Mouse (Mus musculus): ENCODE measurements around the gene Nup37.

Gene Nup37

DNA sequence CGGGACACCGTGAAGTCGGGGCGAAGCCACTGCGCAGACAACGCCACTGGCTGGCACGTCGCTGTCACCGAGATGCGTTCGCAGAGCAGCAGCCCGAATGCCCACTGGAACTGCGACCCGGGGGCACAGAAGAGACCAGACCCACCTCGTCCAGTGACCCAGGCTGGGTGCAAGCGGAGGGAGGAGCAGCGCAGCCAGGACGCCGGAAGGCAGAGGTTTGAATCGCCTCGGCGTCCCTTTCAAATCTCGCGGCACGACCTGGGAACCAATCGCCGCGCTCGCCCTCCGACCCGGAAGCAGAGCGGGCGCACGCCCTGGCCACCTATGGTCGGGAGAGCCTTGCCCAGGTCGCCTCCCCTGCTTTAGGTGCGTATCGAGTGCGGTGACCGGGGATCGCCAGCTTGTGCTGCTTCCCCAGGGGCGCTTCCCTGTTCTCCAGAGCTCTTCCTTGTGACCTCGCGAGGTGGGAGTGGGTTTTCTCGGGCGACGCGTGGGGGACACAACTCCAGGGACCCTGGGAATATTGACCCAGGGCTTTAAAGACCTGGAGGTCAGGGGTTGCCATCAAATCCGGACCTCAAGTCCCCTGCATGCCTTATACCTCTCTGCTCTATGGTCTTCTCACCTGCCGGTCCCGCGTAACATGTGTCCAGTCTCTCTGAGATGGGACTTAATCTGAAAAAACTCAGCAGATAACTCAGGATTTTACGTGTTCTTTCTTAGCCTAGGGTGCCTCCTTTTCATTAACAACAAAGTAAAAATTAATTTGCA, at the start of gene Nup37, which contains the start of gene Parpbp:
Gene Nup37, plus strand, starts transcription at position 286 of the 771 bp plus-strand sequence.
Gene Parpbp, minus strand, starts transcription at position 235 of the 771 bp plus-strand sequence.
- DNase-seq (ENCODE audit: low spot score) = peak; percentile 80

DNA sequence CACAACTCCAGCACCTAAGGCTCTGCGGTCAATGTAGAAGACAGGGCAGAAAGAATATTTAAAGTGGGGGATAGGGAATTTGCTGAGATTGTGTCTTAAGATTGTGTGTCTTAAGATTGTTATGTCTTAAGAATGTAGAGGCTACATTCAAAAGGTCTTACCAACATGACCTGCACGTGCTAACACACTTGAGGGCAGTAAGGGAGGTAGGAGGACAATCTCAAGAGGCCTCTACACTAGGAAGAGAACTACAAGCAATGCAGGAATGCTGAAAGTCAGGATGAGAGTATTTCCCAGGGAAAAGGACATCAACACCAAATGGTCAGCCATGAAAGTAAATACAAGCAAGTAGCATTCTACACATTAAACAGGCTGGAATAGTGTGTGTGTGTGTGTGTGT, 40.6 kb upstream of the Nup37 start:
- no peak for DNase-seq (ENCODE audit: low spot score)

DNA sequence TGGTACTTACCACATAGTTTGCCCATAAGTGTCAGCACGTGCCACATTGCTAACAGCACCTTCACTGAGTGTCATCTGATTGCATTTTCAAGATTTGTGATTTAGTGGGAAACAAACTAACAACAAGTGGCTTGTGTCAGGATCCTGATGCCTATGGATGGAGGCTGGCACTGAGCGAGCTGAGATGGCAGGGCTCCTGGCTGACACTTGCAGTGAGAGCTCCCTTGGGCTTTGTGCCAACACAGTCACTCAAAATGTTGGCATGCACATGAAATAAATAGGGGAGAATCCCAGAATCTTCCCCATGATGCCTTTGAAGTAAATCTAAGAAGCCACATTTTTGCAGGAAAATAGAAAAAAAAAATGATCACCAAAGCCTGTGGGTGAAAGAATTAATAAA, 33.5 kb upstream of the Nup37 start:
- no peak for DNase-seq (ENCODE audit: low spot score)

DNA sequence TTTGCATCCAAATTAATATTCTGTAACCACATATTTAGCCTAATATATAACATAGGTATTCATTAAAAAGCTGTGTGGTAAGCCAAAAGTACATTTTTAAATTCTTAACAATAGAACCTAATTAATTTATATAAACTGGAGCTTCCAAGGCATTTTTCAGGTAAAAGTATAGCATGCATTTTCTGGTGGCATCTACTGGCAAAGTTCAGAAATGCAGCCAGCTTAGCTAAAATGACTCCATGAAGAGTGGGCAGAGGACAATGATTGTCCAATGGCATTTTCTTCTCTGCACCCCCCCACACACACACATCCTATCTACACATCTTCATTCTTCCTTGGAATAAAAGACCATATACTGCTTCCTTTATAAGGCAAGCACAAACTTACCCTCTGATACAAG, 27.1 kb upstream of the Nup37 start:
- DNase-seq (ENCODE audit: low spot score) = no peak

DNA sequence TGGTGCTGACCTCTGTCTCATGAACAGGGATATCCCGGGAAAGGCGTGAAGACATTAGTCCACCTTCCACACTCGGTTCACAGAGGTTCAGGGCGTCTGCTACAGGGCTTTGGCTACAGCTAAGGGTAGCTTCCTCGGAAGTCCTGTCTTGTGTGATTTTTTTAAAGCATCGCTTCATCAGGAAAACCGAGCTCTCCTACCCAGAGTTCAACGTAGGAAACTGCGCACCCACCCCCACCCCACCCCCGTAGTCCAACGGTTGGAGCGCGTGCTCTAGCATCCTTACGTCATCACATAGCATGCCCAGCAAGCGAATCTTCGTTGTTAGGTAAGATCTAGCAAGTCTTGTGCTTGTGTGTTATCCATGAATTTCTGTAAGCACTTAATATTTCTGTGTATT, 11.2 kb upstream of the Nup37 start:
- no peak for DNase-seq (ENCODE audit: low spot score)

DNA sequence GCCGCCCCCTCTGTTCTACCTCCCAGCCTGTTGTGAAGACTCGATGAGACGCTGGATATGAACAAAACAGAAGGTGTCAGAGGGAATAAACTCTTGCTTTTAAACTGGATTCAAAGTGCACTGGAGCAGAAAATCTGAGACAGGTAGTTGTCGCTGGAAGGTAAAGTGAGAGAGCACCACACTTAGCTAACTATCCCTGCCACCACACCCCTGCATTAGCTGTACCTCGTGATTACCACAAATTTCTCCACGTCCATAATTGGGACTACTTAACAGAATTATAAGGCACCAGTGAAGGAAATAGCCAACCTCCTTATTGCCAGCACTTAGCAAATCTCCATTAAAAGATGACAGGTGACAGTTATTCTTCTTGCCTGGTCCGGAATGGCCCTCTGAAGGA, 605 bp upstream of the Nup37 start:
- no peak for DNase-seq (ENCODE audit: low spot score)

DNA sequence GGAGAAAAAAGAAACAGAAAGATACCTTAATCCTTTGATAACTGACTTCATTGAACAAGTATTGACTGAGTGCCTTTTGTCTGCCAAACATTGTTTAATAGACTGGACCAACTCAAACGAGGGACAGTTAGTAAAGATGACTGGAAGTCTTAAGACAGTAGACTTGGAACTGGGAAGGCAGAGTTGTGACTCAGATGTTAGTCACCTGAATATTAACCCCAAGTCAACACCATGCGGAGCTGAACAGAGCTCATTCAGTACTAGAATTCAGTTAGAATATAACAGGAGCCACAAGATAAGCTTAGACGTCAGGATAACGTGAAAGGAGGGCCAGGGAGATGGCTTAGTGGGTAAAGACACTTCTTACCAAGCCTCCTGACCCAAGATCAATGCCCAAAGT, 3.6 kb downstream of the Nup37 start:
- no peak for DNase-seq (ENCODE audit: low spot score)

DNA sequence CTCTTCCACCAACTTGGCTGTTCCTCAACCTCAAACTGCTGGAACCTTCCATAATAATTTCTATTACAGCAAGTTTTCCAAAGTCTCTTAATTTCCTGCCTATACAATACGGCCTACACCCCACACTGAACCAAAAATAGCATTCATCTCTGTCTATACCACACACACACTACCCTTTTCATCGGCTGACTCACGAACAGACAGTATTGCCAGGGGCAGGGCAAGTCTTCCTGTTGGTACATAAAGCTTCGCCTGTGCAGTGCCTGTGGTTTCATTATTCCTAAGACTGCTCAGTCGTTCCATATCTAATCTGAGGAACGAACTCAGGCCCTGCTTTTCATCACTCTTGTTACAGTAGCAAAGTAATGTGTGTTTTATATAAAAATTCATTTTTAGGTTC, 4.9 kb downstream of the Nup37 start:
- DNase-seq (ENCODE audit: low spot score) = no peak

DNA sequence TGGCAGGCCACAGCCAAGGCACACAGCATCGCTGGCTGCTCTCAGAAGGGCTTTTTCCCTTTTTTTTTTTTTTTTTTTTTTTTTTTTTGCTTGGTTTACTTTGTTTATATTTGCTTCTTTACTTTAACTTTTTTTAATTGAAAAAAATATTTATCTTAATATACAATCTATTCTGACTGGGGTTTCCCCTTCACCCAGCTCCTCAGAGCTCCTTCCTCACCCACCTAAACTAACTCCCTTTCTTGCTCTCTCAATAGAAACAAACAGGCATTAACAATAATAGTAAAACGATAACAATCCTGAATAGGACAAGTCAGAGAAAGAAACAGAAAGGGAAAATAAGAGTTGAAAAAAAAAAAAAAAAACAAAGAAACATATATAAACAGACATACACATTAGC, 15.3 kb downstream of the Nup37 start:
- DNase-seq (ENCODE audit: low spot score) = no peak

DNA sequence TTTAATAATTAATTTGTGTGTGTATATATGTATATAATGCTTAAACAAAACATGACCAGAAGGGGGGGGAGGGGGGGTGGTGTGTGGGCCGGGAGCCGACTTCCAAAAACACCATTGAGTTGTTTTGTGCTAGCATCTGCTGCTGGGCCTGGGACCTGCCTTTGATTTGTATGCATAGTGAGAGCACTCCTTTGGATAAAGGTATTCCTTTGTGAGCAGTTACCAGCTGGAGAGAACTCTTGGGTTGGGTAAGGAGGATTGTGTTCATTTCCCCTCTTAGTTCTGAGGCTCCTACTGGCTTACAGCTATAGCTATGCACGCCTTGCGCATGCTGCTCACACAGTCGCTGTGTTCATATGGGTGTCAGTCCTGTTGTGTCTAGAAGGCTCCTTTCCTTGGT, 15.9 kb downstream of the Nup37 start:
- no peak for DNase-seq (ENCODE audit: low spot score)

DNA sequence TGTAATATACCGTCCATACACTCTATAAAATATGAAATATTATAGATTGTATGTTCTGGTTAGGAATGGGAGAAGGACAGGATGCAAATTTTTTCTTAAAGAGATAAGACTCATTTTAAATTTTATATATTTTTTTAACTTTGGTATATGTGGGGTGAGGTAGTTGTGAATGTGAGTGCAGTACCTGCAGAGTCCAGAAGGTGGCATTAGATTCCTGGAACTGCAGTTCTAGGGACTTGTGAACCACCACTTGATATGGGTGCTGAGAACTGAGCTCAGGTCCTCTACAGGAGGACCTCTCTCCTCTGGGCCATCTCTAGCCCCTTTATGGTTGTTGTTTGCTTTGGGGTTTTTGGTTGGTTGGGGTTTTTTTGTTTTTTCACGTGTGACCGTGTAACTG, 19.4 kb downstream of the Nup37 start:
- no peak for DNase-seq (ENCODE audit: low spot score)

DNA sequence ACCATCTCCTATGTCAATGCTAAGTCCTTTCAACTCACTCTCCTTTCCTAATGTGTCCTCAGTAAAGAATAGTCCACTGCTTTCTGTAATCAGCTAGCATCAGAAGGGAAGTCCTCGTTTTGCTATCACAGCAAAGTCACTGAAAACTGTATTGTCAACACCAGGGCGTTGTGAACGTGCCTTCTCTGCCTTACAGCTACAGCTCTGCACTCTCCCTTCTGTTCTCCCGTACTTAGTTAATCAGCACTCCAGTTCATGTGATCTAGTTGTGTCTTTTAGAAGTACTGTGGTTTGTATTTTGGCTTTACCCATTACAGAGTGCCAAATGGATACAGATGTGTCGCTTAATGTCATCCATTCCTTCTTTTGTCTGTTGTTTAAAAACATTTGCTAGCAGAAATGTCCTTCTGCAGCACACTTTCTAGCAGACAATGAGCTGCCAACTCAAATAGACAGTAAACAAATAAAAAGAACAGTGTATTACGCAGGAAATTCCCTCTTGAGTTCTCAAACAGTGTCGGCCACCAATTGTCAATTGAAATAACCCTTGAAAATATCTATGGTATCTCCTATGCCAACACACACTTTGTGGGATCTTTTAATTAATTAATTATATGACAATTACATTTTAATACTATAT, 20.8 kb downstream of the Nup37 start:
- no peak for DNase-seq (ENCODE audit: low spot score)

DNA sequence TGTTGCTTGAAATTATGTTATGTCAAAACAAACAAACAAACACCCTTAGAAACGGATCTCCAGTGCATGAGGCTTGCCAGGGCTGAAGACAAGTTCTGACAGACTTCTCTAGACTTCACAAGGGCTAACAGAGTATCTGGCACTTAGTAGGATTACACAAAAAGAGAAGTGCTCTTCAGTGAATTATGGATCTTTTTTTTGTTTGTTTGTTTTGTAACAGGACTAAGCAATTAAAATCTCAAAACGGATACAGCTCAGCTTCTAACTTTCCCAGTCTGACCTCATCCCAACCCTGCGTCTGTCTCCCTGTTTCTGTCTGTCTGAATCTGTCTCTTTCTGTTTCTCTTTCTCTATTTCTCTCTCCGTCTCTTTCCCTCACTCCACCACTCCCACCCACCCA, 53.7 kb downstream of the Nup37 start:
- DNase-seq (ENCODE audit: low spot score) = no peak

DNA sequence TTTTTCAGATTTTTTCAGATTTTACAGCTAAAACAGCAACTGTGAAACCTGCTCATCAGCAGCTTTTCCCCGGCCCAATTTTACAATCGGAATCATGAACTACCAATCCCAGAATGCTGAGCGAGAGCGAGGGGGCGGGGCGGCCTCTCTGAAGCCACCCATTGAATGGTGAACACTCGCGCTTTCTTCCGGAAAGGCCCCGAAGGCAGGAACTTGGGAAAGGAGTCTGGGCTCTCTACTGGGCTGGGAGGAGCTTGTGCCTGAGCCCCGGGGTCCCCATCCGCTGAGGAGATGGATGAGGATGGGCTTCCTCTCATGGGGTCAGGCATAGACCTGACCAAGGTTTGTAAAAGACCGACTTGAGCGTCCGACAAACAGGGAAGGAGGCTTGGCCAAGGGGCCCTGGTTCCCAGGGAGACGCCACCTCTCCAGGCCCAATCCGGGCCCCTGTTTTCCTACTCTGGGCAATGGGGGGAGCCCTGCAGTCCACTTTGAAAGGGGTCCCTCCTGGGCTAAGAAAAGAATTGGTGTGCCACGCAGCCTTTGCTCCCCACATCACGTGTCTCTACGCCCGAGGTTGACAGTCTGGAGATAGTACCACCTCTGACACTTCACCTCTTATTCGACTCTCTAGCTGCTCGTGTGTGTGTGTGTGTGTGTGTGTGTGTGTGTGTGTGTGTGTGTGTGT, 54.3 kb downstream of the Nup37 start, which contains the start of gene Washc3:
Gene Washc3, plus strand, starts transcription at position 143 of the 688 bp plus-strand sequence.
- peak; percentile 81 for DNase-seq (ENCODE audit: low spot score)

DNA sequence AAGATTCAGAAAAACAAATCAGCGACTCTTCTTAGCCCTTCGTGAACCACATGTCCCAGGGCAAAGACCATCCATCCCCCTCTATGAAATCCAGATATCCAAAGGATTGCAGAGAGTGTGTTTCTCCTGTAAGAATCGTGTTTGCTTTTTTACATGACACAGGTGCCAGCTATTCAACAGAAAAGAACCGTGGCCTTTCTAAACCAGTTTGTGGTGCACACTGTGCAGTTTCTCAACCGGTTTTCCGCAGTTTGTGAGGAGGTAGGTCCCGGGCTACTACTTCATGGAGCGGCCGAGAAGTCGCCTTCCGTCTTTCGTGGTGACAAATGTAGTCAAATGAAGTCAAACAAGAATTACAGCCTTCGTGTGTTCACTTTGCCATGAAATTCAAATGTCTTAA, 54.9 kb downstream of the Nup37 start:
- DNase-seq (ENCODE audit: low spot score) = no peak

DNA sequence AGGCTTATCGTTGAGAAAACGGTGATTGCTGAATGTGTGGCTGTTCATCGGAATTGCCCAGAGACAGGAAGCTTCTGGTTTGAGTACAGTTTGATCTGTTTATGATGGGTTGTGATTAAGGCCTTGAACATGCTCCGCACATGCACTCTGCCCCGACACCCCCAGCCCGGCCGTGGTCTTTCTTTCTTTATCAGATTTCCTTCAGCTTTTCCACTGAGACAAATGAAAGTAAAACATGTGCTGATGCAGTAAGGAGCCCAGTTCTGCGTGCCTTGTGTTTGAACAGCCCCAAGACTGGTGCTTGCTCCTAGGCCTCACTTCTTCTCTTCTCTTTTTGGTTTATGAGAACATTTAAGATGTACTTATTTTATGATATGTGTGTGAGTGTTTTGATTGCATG, 55.8 kb downstream of the Nup37 start:
- DNase-seq (ENCODE audit: low spot score) = no peak

DNA sequence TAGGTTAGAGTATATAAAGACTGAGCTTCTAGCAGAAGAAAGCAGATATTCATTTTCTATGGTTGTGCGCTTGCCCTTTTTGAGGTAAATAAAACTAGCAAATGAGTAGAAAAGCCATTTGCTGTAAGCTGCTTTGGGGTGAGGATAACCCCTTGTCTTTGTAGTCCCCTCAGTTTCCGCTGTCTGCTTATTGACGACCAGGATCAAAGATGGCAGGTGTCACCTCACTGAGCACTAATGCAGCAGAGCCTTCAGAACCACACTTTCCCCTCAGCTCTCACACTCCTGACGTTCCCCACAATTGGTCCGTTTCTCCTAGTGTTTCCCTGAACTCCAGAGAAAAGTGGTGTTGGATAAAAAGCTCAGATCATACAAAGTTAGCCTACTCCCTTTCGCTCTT, 56.4 kb downstream of the Nup37 start:
- DNase-seq (ENCODE audit: low spot score) = no peak

DNA sequence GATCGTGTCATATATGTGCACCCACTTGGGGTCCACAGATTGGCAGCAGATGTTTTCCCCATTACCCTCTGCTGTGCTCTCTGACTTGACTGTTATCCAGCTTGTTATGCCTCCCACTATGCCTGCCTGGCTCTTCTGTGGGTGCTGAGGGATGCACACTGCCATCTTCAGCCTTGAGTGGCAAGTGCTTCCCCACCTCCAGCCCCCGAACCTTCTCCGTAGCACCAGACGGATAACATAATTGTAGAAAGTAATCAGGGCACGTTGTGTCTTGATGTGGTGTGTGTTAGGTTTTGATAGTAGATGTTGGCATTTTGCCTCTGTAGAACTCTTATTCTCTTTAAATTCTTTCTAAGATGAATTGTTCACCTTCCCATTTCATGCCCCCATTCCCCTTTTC, 65.9 kb downstream of the Nup37 start:
- DNase-seq (ENCODE audit: low spot score) = no peak

DNA sequence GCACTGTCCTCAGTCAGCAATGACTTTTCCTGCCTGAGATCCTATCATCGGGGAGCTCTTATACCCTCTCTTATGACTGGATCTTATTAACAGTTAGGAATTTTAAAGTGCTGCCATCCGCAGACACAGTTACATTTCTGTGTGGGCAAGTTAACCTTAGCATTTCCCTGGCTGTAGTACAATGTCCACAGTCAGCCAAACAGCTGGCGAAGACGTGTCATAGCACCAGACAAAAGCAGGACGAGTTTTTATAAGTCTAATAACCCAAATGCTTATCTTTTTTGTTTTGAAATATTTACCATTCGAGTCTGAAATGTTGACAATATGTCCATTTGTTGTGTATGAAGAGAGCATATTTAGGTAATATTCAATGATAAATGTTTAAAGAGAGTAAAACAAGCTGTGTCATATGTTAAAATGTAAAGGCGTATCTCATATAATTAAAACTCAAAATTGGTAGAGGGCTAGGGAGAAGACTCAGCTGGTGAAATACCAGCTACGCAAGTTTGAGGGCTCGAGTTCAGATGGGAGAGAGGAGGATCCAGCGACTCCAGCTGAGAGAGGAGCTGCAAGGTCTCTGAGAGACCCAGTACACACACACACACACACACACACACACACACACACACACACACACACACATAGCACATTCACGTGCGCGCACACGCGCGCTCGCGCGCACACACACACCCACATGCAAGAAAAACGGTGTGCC, 68.2 kb downstream of the Nup37 start:
- no peak for DNase-seq (ENCODE audit: low spot score)

DNA sequence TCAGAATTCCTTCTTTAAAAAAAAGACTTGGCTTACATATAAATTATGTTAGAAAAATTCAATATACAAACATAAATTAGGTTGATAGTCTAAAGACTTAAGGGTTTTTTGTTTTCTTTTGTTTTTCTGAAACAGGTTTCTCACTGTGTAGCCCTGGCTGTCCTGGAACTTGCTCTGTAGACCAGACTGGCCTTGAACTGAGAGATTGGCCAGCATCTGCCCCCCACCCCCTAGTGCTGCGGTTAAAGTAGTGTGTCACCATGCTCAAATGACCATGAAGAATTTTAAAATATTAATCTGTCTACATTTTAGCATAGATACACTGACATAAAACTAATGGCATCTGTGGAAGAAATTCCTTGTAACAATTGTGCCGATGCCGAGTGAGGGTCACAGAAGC, 71.4 kb downstream of the Nup37 start:
- no peak for DNase-seq (ENCODE audit: low spot score)

DNA sequence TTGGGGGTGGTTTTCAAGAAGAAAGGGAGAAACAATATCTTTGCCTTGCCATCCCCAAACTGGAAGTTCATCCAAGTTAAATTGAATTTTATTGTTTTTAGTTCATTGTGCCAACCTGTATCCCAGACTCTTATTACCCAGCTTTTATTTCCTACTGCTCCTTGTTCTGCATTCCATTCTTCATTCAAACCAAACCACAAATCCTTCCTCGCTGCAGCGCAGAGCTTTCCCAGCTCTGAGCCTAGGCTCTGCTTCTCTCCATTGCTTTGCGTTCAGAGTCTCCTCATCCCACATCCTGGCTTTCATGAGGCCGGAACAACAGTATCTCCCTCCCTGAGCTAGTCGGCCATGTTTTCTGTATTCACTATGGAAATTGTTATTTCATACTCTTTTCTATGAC, 74.9 kb downstream of the Nup37 start:
- no peak for DNase-seq (ENCODE audit: low spot score)

DNA sequence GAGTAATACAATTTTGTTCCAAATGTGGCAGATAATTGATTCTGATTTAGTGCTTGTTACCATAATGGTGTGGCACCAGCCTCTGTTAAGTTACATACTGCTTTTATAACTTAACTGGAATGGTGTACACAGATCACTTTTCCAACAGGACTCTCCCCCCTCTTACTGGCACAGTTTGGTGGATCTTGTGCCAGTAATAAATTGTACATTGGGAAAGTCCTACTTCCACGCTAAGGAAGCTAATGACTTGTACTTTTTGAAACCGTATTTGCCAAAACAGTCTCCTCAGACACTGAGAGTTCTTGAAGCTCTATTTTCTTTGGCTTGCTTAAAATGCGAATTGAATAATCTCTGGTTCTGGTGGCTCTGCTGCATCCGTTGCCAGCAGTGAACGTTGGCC, 78.6 kb downstream of the Nup37 start:
- DNase-seq (ENCODE audit: low spot score) = no peak

DNA sequence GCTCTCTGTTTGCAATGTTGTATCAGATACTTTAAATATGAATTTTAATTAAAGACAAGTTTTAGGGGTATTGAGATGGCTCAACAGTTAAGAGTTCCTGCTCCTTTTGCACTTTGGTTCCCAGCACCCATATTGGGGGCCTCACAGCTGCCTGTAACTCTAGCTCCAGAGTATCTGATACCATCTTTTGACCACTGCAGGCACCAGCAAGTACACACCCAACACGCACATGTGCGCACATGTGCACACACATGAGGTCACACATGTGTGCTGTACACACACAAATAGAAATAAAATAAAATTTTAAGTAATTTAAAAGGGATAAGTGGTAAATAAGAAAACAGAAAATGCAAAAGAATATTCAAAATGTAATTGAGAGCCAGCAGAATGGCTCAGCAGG, 81.2 kb downstream of the Nup37 start:
- no peak for DNase-seq (ENCODE audit: low spot score)
